Mouse (Mus musculus) neural tube, embryonic 12.5 days (tissue): ENCODE results near the gene Nrm. TPM values are rescaled to one million over a fixed set of nuclear protein-coding genes. Genes with fewer than 3 reads are reported as not detected.

Experiments used
- ATAC-seq: fragments of 200-750 bp; cut with Nextera tagmentation; 2 replicates; pipeline ENCODE4 v1.8.0; 2017; ENCODE audit warnings: low read depth, mild to moderate bottlenecking, moderate TSS enrichment, moderate library complexity; ENCODE audit not compliant: low FRiP score
- H3K27ac ChIP-seq: fragments of 300-500 bp; sonication (generic); 2 replicates; pipeline ENCODE4 v1.5.1; 2016
- H3K27me3 ChIP-seq: fragments of 300-500 bp; sonication (generic); replicated peaks from 2 replicates; pipeline ENCODE4 v1.6.1; 2016; ENCODE audit warnings: mild to moderate bottlenecking
- H3K36me3 ChIP-seq: fragments of 300-500 bp; sonication (generic); 2 replicates; pipeline ENCODE4 v1.6.1; 2016; ENCODE audit warnings: mild to moderate bottlenecking
- H3K4me1 ChIP-seq: fragments of 300-500 bp; sonication (generic); 2 replicates; pipeline ENCODE4 v1.6.1; 2016
- H3K4me2 ChIP-seq: fragments of 300-500 bp; sonication (generic); replicated peaks from 2 replicates; pipeline ENCODE4 v1.6.1; 2016; ENCODE audit warnings: mild to moderate bottlenecking
- H3K4me3 ChIP-seq: fragments of 300-500 bp; sonication (generic); 2 replicates; pipeline ENCODE4 v1.5.1; 2016
- H3K9ac ChIP-seq: fragments of 300-500 bp; sonication (generic); 2 replicates; pipeline ENCODE4 v1.6.1; 2016; ENCODE audit warnings: mild to moderate bottlenecking
- H3K9me3 ChIP-seq: fragments of 300-500 bp; sonication (generic); 2 replicates; pipeline ENCODE4 v1.6.1; 2016; ENCODE audit warnings: mild to moderate bottlenecking
- WGBS: fragments of 180-500 bp; shearing (Covaris S2); methylation state at CpG from one replicate; pipeline ENCODE4 v1.1.7; 2016; 5-methylcytosine and 5-hydroxymethylcytosine counted together
- polyA plus RNA-seq: library from polyadenylated mRNA; unstranded; fragments of >200 nt; fragmentation: Nextera tagmentation; extraction: Ambion mirVana; gene quantifications from 2 replicates; pipeline ENCODE4 v1.2.1, GENCODE M21; 2016

Gene Nrm
- polyA plus RNA-seq, 1 experiment from 2014 or later = 40.5 TPM

DNA sequence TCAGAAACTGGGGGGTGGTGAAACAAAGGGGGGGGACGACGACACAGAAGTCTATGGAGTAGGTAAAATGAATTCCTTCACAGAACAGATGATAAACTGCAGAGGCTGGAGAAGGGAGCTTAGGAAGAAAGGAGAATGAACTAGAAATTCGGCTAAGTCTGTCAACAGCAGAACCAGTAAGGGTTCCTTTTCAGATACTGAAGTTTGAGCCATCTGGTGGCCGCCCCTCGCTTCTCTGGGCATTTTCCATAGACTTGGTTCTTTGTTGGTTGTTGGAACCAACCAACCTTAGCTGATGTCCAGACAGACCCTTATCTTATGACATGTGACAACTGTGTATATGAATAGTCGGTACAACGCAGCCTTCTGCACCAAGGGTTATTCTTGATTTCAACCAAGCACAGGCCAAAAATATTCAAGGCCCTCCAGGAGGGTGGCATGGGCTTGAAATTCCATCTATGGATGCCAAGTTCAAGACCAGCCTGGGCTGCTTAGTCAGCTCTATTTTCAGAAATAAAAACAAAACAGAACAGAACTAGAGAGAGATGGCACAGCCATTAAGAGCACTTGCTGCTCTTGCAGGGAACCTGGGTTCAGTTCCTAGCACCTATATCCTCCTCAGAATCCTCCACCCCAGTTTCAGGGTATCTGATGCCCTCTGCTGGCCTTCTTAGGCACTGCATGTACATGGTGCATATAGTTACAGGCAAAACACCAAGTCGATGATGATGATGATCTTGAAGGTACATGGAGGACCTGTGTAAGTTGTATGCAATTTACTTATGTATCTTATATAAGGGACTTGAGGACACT is 10.0 kb downstream of the Nrm start:
- Histone ChIP-seq H3K9ac (no peak overlapping the region; the same call in 1 of the 2 replicates), H3K9me3 (peaks cover 6% of the 10 kb centered on the region), H3K4me2 (peak overlapping the region; percentile 100), H3K4me3 (peak overlapping the region; percentile 61), H3K27ac (no peak overlapping the region), H3K4me1 (peaks cover 57% of the 10 kb centered on the region), H3K36me3 (peaks cover 47% of the 10 kb centered on the region), H3K27me3 (no peaks in the 10 kb centered on the region)
- 85% methylated on average over 8 of the region's 8 CpGs for WGBS
- ATAC-seq = no peak

DNA sequence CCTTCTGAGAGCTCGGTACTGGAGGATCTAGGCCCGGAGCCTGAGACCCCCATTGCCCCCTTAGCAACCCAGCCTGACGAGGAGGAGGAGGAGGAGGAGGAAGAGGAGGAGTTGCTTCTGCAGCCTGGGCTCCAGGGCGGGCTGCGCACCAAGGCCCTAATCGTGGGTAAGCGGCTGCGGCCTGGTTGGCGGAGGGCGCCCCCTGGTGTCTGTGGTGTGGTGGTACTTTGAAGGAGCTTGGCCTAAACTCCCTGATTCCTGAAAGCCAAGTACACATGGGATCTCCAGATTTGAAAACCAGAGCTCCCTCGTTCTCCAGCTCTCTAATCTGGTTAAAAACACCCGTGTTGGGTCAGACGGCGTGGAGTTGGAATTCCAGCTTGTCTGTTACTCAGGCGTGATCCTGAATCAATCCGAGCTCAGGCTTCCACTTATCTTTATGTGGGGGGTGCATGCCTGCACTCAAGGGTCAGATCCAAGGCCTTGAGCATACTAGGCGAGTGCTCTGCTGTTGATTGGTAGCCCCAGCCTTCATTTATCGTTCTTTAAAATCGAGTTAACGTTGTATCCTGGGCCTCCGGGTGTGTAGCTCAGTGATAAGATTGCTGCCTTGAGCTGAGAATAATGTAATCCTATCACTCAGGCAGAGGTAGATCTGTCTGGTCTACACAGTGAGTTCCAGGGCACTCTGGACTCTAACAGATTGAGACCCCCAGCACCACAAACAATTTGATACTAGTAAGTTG is 12.8 kb downstream of the Nrm start:
- 0 out of 2 replicates have a peak overlapping the region, but pooled peaks have one; percentile 13 for H3K9ac ChIP-seq
- peaks cover 36% of the 10 kb centered on the region for H3K4me1 ChIP-seq
- H3K27me3 ChIP-seq = no peaks in the 10 kb centered on the region
- H3K36me3 ChIP-seq = peaks cover 54% of the 10 kb centered on the region
- peak; percentile 42; the same call in 1 of the 2 replicates for ATAC-seq
- peak overlapping the region; percentile 41 for H3K4me2 ChIP-seq
- no peak overlapping the region for H3K4me3 ChIP-seq
- H3K9me3 ChIP-seq = peaks cover 6% of the 10 kb centered on the region
- WGBS = 32% methylated on average over 21 of the region's 21 CpGs
- H3K27ac ChIP-seq = no peak overlapping the region

DNA sequence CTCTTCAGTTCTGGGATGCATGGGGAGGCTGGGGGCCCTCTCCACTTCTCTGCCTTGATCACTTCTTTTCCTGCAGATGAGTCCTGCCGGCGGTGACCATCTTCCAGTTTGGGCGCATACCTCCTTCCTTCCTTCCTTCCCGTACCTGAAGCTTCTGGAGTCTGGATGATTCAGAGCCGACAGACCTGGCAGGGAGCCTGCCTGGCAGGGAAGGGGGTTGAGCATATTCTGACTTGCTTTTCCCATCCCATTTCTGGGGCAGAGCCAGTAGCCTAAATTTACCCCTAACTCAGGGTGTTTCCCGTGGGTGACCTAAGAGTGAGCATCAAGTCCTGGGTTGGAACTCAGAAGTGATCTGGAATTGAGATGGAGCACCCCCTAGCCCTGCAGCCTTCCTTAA is 13.6 kb downstream of the Nrm start:
- Histone ChIP-seq H3K4me1 (peaks cover 28% of the 10 kb centered on the region), H3K27ac (no peak overlapping the region), H3K4me3 (no peak overlapping the region), H3K36me3 (peaks cover 54% of the 10 kb centered on the region), H3K27me3 (no peaks in the 10 kb centered on the region), H3K9ac (no peak overlapping the region), H3K9me3 (peaks cover 6% of the 10 kb centered on the region), H3K4me2 (no peak overlapping the region)
- no peak for ATAC-seq
- WGBS = 90% methylated on average over 6 of the region's 6 CpGs

DNA sequence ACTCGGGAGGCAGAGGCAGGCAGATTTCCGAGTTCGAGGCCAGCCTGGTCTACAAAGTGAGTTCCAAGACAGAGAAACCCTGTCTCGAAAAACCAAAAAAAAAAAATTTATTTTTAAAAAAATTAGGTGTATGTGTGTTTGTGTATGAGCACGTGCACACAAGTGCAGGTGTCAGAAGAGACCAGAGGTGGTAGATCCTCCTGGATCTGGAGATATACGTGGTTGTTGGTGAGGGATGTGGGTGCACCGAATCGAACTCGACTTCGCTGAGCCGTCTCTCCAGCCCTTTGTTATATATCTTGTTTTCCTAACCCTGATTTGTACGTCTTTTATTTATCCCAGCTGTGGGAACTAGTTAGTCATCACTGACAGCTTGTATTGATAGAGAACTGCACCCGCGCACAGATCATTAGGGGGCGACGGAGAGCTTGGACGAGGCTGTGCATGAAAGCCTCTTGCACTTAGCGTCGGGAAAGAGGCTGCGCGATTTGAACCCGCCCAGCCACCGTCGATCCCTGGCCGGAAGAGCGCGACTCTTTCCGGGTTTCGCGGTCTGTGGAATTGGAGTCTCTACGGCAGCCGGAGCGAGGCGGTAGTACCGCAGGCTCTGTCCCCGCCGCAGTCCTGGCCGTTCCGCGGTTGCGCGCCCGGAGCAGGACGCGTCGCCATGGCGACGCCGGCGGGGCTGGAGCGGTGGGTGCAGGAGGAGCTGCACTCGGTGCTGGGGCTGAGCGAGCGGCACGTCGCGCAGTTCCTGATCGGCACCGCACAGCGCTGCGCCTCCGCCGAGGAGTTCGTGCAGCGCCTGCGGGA is 18.3 kb downstream of the Nrm start, which contains the start of gene Dhx16:
Gene Dhx16, plus strand, starts transcription at position 575 of the 813 bp plus-strand sequence.
- 7% methylated on average over 66 of the region's 66 CpGs for WGBS

DNA sequence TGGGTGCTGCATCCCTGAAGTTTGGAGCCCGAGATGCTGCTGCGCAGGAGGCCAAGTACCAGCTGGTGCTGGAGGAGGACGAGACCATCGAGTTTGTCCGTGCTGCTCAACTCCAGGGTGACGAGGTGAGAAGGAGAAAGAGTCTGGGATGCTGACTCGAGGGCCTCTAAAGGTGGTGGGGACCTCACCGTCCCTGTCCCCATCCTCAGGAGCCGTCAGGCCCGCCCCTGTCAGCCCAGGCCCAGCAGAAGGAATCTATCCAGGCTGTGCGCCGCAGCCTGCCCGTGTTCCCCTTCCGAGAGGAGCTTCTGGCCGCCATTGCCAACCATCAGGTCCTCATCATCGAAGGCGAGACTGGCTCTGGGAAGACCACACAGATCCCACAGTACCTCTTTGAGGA is 21.8 kb downstream of the Nrm start:
- Histone ChIP-seq H3K4me2 (no peak overlapping the region), H3K4me1 (peaks cover 7% of the 10 kb centered on the region), H3K27me3 (no peaks in the 10 kb centered on the region), H3K27ac (no peak overlapping the region), H3K36me3 (peaks cover 66% of the 10 kb centered on the region), H3K4me3 (no peak overlapping the region; the same call in 1 of the 2 replicates), H3K9ac (no peak overlapping the region), H3K9me3 (no peaks in the 10 kb centered on the region)
- ATAC-seq = no peak
- 95% methylated on average over 17 of the region's 17 CpGs for WGBS

More for the DNA sequence above, 18.3 kb downstream of the Nrm start, which contains the start of gene Dhx16:
- peak within 1 kb of the TSS; percentile 82 for H3K9ac ChIP-seq
- peak within 1 kb of the TSS; percentile 68 for H3K27ac ChIP-seq
- no peaks in the 10 kb centered on the region for H3K9me3 ChIP-seq
- H3K4me2 ChIP-seq = peak within 1 kb of the TSS; percentile 90
- H3K4me1 ChIP-seq = peaks cover 7% of the 10 kb centered on the region
- H3K27me3 ChIP-seq = no peaks in the 10 kb centered on the region
- H3K36me3 ChIP-seq = peaks cover 55% of the 10 kb centered on the region
- peak; percentile 92 for ATAC-seq
- H3K4me3 ChIP-seq = peak within 1 kb of the TSS; percentile 93

DNA sequence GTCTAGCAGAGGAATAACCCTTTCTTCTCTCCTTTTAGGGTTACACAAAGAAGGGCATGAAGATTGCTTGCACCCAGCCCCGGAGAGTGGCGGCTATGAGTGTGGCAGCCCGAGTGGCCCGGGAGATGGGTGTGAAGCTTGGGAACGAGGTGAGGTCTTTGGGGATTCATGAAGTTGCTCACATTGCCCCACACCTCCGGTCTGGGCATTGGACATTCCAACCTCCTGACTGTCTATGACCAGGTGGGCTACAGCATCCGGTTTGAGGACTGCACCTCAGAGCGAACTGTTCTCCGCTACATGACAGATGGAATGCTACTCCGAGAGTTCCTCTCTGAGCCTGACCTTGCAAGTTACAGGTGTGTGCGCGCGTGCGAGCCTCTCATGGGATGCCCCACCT is 22.7 kb downstream of the Nrm start:
- Histone ChIP-seq H3K4me3 (no peak overlapping the region), H3K9me3 (no peaks in the 10 kb centered on the region), H3K4me1 (peaks cover 7% of the 10 kb centered on the region), H3K9ac (no peak overlapping the region), H3K27ac (no peak overlapping the region), H3K4me2 (no peak overlapping the region), H3K36me3 (peaks cover 75% of the 10 kb centered on the region), H3K27me3 (no peaks in the 10 kb centered on the region)
- ATAC-seq = no peak
- WGBS = 95% methylated on average over 14 of the region's 14 CpGs

DNA sequence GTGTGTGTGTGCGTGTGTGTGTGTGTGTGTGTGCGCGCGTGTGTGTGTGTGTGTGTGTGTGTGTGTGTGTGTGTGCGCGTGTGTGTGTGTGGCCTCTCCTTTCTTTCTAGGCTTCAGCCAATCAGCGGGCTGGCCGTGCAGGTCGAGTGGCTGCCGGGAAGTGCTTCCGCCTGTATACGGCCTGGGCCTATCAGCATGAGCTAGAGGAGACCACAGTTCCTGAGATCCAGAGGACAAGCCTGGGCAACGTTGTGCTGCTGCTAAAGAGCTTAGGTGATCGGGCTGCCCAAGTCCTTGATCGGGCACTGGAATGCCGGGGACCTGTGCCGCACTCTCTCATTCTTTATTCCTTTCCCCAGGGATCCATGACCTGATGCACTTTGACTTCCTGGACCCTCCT is 26.6 kb downstream of the Nrm start:
- no peak overlapping the region for H3K27ac ChIP-seq
- no peaks in the 10 kb centered on the region for H3K9me3 ChIP-seq
- WGBS = 74% methylated on average over 17 of the region's 17 CpGs
- no peak overlapping the region for H3K9ac ChIP-seq
- H3K4me2 ChIP-seq = no peak overlapping the region
- no peaks in the 10 kb centered on the region for H3K27me3 ChIP-seq
- peaks cover 92% of the 10 kb centered on the region for H3K36me3 ChIP-seq
- no peaks in the 10 kb centered on the region for H3K4me1 ChIP-seq
- ATAC-seq = no peak
- no peak overlapping the region for H3K4me3 ChIP-seq

DNA sequence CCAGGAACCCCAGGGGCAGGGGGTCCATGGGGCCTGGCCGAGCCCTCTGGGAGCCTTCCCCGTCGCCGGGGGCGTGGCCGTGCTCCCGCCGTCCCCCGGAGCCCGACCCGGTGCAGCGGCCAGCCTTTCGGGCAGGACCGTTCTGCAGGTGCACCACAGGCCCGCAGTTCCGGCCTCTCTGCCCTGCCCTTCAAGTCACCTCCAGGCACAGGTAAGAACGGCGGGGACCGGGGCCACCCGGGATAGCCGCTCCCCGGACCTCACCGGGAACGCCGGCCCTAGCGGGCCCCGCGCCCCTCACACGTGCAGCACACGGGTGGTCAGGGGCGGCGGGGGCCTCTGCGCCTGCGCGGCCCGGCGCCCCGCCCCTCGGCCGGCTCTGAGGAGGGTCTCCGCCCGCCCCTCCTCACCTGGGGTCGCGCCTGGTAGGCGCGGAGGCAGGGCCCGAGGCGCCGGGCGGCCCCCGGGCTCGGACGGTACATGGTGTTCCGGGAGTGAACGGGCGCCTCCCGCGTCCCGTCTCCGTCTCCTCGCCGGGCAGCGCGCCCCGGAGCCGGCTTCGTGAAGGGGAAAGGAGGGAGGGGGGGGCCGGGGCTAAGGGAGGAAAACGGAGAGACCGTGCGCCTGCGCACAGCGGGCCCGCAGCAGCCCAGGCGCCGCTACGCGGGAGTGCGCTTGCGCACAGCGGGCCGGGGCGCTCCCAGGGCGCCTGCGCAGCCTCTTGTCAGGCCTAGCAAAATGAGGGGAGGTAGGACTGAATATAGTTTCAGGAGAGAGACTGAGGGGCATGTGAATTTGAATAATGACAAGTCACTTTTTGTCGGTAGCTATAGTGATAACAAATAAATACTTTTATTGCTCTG is 35.9 kb downstream of the Nrm start, which contains the start of gene 2310061I04Rik:
Gene 2310061I04Rik, minus strand, starts transcription at position 651 of the 863 bp plus-strand sequence.
- Histone ChIP-seq H3K36me3 (peaks cover 70% of the 10 kb centered on the region), H3K27me3 (no peaks in the 10 kb centered on the region), H3K27ac (peak within 1 kb of the TSS; percentile 92)

DNA sequence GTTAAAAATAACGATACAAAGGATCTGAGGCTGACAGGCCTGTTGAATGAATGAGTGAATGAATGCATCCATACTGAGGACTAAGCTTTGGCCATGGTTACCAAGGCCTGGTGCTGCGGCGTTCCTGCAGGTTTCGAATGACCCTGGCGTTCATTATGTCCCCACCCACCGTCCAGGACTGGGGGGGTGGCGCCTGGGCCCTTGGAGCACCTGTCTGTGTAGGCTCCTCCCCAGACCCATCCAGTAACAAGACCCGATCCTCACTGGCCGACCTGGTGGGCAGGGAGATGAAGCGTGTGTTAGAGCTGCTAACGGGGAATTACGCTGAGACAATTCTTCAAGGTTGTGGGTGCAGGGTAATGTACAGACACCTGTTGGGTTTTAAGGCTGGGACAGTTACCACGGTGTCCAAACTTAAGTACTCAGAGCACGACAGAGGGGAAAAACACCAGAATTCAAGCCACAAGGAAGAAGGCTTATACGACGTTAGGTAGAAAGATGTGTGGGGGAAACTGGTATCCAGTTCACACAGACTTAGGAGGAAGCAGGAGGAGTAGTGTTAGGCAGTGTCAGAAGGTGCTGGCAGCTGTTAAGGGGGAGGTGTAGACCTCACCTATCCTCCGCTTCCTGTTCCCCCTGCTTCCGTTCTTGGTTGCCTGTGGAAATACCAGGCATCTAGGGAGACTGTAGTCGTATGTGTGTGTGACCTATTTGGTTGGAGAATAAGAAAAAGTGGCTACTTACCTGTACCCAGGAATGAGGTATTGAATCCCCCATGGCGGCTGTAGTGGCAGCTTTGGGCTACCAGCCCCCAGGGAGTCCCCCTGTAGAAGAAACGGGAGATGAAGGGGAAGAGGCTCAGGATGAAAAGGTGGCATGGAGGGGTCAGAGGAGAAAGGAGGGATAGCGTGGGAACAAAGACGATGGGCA is 36.8 kb downstream of the Nrm start:
- ATAC-seq = peak; percentile 56
- Histone ChIP-seq H3K9ac (peak overlapping the region; percentile 88), H3K27ac (peak overlapping the region; percentile 92; the same call in 1 of the 2 replicates), H3K4me2 (peak overlapping the region; percentile 100), H3K4me1 (peaks cover 17% of the 10 kb centered on the region), H3K36me3 (peaks cover 70% of the 10 kb centered on the region), H3K4me3 (peak overlapping the region; percentile 83; the same call in 1 of the 2 replicates), H3K9me3 (no peaks in the 10 kb centered on the region), H3K27me3 (no peaks in the 10 kb centered on the region)
- 44% methylated on average over 23 of the region's 23 CpGs for WGBS

More for the DNA sequence above, 35.9 kb downstream of the Nrm start, which contains the start of gene 2310061I04Rik:
- ATAC-seq = peak; percentile 92
- Histone ChIP-seq H3K4me2 (peak within 1 kb of the TSS; percentile 100), H3K9me3 (no peaks in the 10 kb centered on the region), H3K4me1 (peaks cover 17% of the 10 kb centered on the region), H3K9ac (peak within 1 kb of the TSS; percentile 88), H3K4me3 (peak within 1 kb of the TSS; percentile 83)
- WGBS = under 1% methylated on average over 84 of the region's 86 CpGs

DNA sequence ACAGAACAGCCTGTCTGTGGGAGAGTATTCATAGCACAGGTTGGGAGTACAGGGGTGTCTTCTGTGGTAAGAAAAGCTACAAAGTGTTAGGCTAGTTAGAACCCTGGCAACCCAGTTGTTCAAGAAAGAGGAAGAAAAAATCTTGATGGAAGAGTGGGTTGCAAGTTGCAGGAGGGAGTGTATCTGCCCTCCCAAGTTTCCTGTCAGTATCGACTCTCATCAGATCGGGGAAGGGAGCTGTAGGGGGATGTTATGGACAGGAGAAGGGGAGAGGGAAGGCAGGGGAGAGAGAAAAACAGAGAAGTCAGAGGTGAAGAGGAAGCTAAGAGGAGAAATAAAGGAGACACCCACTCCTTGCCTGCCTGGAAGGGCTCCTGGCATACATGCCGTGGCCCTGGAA is 39.5 kb downstream of the Nrm start:
- Histone ChIP-seq H3K27me3 (no peaks in the 10 kb centered on the region), H3K4me2 (no peak overlapping the region), H3K27ac (no peak overlapping the region), H3K9me3 (no peaks in the 10 kb centered on the region), H3K4me3 (no peak overlapping the region), H3K4me1 (peaks cover 17% of the 10 kb centered on the region), H3K9ac (no peak overlapping the region), H3K36me3 (peaks cover 76% of the 10 kb centered on the region)
- ATAC-seq = no peak
- WGBS = 93% methylated on average over 3 of the region's 3 CpGs
